Mouse (Mus musculus): ENCODE measurements around the gene Clip2.
A peak's percentile ranks its signal among the peaks of the same experiment; 100 is the strongest.
"Not testable (repeated sequence)": the region's sequence is repeated elsewhere in the genome, so short reads cannot be mapped to it uniquely, and the experiment has no call there.

The Clip2 gene

DNA sequence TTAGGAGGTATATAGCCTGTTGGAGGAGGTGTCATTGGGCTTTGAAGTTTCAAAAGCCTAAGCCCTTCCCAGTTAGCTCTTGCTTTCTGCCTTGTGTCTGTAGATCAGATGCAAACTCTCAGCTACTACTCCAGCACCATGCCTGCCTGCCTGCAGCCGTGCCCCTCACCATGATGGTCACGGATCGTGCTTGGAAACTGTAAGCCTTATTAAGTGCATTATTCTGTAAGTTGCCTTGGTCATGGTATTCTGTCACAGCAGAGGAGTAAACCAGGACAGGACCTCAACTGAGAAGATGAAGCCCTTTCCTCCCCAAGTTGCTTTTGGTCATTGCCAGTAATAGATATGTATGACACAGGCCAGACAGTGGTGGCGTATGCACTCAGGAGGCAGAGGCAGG lies 63.6 kb downstream of the Clip2 start:
- no peak for DNase-seq (ENCODE audit: low spot score)

DNA sequence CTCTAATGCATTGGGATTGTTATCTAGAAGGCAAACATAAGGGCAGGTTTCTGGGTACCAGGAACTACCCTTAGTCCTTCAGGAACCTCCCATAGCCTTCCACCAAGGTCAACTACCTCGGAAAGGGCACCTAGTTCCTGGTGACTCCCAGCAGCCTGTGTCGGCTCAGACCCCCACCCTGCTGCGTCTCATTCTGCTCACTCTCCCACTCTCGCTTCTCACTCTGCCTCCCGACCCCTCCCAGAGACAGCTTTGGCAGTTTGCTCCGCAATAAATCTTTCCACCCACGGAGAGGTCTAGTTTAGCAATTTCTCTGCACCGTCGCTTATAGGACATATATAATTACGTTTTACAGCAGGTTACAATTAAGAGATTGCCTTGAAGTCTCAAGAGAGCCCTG lies 64.2 kb downstream of the Clip2 start:
- DNase-seq (ENCODE audit: low spot score): no peak

DNA sequence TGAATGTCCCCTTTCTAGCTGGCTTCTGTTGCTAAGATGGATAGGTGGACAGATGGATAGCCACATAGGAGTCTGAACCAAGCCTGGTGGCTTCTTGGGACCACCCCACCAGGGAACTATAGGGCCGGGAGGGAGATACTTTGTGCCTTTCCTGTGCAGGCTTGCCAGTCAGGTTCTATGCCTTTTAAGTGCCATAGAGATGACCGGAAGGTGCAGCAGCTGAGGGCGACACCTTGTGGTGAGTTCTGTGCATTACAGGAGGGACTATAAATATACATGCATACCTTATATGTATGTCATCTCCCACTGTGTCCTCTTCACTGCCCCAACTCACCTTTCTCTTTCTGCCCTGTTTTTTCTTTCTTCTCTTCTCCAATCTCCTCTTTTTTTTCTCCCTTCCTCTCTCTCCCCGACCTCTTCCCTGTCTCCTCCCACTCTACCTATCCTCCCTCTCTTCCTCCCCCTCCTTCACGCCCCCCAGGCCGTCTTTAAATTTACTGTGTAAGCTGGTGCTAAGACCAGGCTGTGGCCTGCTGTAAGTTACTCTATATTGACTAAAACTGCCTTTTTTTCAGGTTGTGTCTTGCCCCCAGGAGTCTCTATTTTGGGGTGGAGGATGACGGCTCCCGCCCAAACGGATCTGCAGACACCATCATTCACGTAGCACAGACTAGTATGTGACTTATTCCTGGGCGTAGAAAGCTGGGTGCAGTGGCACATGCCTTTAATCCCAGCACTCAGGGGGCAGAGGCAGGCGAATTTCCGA lies 66.2 kb downstream of the Clip2 start:
- peak; percentile 92 for DNase-seq (ENCODE audit: low spot score)

DNA sequence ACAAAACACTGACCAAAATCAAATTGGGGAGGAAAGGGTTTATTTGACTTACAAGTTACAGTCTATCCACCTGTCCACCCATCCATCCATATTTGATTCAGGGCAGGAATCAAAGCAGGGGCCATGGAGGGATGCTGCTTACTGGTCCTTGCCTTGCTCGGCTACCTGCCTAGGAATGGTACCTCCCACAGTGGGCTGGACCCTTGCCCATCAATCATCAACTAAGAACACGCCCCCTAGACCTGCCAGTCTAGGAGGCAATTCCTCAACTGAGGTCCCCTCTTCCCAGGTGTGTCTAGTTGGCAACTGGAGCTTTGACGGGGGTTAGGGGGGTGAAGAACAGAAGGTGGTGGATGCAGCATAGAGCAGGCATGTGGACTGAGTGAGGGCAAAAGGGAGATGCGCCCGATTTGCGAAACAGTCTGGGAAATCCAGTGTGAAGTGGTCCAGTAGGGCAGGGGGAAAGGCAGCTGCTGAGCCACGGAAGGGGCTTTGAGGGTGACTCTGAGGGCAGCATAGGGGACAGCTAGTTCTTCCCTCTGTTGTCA lies 67.0 kb downstream of the Clip2 start:
- no peak for DNase-seq (ENCODE audit: low spot score)

DNA sequence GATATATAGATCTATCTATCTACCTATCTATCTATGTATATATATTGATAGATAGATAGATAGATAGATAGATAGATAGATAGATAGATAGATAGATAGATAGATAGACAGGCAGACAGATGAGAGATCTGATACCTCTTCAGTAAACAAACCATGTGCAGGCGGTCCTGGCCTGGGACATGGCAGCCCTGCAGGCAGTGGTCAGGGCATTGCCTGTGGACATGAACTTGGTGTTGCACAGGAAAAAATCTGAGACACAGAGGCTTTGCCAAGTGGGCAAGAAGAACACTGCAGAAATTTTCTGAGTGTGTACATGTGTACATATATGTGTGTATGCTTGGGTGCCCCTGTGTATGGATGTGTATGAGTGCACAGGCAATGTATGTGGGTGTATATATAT lies 68.9 kb downstream of the Clip2 start:
- DNase-seq (ENCODE audit: low spot score): no peak

DNA sequence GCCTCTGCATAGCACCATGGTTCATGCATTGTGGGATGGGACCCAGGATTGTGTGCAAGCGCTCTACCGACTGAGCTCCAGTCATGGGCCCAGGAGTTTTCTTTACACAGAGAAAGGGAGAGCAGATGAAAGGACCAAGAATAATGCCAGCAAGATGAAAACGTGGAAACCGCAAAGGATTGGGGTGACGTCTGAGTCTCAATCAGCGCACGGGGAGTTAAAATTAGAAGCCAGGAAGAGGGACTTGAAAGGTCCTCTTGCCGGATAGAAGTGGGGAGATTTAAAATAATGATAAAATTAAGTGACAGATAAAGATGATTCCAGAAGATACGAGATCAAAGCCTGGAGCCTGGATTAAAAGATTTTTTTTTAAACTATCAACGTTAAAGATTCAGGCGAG lies 69.9 kb downstream of the Clip2 start:
- no peak for DNase-seq (ENCODE audit: low spot score)

DNA sequence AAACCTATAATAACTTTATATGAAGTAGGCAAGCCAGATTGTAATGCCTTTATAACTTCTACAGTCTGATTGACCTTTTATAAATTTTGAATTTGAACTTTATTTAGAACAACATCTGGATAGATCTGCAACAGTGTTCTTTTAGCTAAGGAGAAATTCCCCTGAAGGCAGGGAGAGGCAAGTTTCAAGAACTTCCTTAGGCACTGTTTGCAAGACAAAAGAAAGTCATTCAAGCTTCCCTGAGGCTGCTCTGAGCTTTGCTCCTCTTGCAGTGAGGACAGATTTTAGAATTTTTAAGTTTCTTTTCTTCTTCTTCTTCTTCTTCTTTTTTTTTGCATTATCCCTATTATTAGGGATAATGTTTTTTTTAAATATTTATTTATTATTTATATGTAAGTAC lies 73.3 kb downstream of the Clip2 start:
- not testable (repeated sequence) for DNase-seq (ENCODE audit: low spot score)

DNA sequence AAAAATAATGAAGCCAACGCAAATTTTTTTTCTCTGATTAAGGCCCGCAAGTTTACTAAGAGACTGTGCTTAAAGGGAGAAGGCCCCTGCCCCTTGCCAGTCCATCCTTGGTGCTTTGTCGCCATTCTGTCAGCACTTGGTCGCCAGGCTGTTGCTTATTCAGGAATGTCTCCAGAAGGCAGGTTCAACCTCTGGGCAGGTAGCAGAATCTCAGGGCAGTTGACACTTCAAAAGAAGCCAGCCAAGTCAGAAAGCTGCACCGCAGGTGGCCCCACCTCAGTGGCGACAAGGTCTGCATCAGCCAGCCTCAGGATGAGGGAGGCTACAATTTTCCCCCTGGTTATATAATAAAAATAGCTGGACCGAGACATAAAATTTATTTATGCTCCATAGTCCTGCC lies 76.5 kb downstream of the Clip2 start:
- not testable (repeated sequence) for DNase-seq (ENCODE audit: low spot score)

DNA sequence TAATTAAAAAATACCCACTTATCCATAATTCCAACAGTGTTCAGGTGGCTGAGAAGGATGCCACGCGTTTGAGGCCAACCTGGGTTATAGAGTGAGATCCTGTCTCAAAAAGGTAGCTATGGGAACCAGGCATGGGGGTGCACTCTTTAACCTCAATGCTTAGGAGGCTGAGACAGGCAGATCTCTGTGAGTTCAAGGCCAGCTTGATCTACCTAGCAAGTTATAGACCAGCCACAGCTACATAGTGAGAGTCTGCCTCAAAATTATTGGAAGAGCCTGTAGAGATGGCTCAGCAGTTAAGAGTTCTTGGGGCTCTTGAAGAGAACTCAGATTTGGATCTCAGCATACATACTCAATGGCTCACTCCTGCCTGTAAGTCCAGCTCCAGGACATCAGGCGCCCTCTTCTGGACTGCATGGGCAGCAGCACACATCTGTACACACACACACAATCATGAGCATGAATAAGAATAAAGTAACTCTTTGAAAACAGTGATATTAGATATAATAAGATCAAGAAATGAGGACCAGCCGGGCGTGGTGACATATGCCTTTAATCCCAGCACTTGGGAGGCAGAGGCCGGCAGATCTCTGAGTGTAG lies 77.1 kb downstream of the Clip2 start:
- no peak for DNase-seq (ENCODE audit: low spot score)

DNA sequence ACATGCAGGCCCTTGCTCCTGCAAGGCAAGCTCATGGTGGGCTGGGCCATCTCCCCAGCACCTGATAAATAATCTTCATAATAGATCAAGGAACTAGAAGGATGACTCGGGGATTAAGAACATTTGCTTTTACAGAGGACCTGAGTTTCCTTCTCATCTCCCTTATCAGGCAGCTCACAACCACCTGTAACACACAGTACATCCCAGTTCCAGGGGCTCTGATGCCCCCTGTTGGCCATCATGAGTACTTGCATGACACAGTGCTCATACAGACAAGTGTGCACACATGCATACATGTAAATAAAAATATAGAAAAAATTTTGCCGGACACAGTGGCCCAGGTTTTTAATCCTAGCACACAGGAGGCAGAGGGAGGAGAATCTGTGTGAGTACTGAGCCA lies 78.3 kb downstream of the Clip2 start:
- DNase-seq (ENCODE audit: low spot score): peak; percentile 30

DNA sequence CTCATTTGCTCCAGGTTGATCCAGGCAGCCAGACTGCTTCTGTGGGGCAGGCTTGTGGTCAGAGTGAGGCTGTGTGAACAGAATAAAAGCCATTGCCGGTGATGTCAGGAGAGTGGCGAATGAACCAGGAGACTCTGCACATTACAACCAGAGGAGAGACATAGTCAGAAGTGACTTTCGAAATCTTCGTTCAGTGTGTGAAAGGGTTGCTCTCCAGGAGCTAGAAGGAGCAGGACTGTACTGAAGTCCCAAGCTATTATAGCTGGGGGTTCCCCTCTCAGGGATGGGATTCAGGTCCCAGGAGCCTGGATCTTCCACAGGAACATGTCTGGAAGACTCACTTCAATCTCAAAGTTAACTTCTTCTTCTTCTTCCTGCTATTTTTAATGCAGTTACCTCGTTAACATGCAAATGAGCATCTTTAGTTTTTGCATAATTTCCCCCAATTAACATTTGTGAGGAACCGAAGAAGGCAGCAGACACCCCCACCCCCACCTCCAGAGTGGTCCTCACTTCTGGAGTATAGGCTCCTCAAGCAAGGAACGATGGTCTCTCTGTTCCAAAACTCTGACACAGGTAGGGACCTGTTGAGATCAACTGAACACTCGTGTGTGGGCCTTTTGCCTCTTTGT lies 81.6 kb downstream of the Clip2 start:
- no peak for DNase-seq (ENCODE audit: low spot score)

DNA sequence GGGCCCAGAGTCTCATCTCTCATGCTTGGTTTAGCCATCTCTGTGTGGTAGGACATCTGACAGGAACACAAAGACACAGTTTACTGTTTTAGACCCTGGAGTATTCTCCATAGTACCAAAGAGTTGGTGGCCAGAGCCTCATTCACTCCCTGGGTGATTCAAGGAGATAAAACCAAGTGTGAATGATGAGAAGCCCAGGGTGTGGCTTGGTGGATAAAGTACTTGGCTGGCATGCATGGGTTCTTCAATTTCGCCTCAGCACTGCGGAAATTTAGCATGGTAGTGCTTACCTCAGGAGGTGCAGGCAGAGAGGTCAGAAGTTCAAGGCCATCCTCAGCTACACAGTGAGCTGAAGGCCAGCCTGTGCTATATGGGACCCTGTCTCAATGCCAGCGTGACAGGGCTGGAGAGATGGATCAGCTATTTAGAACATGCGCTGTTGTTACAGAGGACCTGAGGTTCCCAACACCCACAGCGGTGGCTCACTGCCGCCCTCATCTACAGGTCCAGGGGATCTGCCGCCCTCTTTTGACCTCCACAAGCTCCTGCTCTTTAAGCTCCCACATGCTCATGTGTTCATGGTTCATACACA lies 82.6 kb downstream of the Clip2 start:
- DNase-seq (ENCODE audit: low spot score): no peak

DNA sequence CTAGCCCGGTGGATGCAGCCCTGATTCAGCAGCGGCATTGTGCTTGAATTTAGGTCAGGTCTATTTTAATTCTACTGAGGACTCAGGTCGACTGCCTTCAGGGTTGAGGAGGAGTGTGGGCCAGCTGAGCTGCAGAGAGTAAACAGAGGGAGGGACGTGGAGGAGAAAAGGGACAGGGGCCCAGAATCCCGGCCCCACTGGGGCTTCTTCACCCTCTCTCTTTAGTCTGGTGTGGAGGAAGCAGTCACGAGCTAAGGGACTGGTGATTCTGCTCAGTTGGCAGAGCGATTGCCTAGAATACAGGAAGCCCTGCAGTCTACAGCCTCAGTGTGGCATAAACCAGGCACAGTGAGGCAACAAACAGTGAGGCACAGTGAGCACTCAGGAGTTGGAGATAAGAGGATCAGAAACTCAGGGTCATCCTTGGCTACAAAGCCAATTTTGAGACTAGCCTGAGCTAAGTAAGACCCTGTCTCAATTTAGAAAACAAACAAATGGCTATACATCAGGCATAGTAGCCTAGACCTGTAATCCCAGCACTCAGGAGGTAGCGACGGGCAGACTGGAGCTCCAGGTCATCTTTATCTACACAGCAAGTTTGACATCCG lies 84.0 kb downstream of the Clip2 start:
- DNase-seq (ENCODE audit: low spot score): no peak

DNA sequence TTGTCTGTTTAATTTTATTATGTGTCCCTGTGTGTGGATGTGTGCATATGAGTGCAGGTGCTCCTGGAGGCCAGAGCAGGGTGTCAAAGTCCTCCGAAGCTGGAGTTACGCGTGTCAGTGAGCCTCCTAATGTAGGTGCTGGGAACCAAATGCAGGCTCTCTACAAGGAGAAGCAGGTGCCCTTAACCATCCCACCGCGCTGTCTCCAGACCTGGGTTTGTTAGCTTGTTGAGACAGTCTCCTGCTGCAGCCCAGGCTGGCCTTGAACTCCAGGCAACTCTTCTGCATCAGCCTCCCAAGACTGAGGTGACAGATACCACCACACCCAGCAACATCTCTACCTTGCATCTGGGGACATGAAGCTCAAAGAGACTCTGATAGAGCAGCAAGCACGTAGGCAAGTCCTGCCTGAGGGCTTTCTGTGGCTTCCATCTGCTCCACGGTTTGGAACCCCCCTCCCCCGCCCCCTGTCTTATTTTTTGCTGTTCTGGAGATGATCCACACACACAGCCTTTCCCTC lies 85.1 kb downstream of the Clip2 start:
- peak; percentile 43 for DNase-seq (ENCODE audit: low spot score)

DNA sequence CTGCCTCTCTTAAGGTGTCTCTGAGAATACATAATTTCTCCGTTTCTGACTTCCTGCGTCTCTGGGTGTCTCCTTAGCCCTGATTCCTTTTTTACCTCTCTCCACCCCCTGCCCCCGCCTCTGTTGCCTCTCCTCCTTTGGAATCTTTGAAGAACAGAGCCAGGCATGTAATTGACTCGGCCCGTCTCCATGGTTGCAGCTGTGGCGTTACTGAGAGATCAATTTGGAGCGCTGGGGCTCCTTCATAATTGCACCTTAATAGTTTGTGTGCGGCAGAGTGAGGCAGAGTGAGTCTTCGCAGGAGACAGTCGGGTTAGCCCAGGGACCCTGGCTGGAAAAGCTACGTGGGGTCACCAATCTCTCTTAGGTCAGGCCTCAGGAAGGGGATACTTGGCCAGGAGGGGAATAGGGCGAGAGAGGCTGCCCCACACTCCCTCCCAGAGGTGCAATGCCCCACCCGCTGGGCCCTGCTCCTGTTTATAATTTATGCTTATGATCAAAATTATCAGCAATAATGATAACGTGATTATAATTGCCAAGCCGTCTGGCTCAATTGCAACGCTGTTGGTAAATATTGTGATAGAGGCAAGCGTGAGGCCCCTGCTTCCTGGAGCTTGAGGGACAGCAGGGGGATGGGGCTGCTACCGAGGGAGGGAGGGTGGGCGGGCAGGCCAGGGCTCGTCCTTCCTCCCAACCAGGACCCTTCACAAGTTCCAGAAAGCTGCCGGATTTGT lies 85.8 kb downstream of the Clip2 start:
- peak; percentile 70 for DNase-seq (ENCODE audit: low spot score)

DNA sequence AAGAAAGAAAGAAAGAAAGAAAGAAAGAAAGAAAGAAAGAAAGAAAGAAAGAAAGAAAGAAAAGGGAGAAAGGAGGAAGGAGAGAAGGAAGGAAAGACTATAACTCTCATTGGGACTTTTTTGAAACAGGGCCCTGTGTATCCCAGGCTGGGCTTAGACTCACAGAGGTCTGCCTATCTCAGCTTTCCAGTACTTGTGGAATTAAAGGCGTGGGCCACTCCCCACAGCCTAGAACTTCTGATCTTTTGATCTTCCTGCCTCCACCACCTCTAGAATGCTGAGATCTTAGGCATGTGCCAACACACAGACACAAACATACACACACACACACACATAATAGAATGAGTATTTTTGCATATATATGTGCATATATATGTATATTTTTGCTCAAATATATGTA lies 87.0 kb downstream of the Clip2 start:
- no peak for DNase-seq (ENCODE audit: low spot score)

DNA sequence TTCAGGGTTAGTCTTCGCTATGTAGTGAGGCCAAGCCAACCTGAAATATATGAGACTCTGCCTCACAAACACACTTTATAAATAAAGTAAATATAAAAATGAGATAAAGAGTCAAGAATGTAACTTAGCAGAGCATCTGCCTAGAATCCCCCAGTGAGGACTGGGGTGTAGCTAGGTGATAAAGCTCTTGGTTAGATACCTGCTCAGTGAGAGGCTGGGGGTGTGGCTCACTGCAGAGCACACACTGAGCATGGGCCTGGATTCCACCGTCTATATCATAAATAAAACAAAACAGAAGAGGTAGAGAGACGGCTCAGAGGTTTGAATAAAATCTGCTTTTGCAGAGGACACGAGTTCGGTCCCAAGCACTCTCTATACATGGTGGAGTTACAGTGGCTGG lies 88.0 kb downstream of the Clip2 start:
- DNase-seq (ENCODE audit: low spot score): no peak

DNA sequence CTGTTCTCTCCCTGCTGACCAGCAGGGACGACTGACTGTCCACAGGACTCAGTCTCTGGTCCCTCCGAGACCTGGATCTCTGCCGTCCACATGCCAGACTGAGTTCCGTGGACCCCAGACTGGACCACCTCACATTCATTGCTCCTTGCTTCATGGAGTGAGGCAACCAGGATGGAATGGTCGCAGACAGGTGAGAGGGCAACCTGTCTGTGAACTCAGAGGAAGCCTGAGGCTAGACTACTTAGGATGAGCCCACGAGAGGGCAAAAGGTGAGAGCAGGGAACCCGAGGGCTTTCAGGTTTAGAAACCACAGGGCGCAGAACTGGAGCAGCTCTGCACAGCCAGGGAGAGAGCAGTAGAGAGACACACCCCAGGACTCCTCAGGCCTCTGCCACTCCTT lies 89.5 kb downstream of the Clip2 start:
- DNase-seq (ENCODE audit: low spot score): no peak

DNA sequence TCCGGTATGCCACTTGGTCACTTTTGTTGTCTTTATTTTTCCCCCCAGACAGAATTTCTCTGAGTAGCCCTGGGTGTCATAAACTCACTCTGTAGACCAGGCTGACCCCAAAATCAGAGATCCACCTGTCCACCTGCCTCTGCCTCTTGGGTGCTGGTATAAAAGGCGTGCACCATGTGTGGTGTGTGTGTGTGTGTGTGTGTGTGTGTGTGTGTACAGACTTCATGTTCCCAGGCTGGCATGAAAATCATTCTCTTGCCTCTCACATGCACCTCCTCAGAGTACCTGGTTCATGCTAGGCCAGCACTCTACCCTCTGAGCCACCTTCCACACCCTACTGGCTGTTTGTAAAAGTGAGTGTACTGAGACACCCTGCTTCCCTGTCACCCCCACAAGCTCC lies 89.9 kb downstream of the Clip2 start:
- DNase-seq (ENCODE audit: low spot score): no peak

DNA sequence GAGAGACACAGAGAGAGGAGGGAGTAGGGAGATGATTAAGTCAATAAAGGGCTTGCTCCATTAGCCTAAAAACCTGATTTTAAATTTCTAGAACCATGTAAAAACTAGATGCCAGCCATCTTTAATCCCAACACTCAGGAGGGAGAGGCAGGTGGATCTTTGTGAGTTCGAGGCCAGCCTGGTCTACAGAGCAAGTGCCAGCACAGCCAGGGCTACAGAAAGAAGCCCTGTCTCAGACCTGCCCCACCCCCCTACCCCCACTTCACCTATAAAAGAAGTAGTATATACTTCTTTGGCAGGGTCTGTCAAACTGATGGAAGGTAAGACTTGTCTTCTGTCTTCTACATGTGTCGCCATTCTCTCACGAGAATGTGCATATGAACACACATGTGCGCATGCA lies 91.7 kb downstream of the Clip2 start:
- DNase-seq (ENCODE audit: low spot score): no peak

DNA sequence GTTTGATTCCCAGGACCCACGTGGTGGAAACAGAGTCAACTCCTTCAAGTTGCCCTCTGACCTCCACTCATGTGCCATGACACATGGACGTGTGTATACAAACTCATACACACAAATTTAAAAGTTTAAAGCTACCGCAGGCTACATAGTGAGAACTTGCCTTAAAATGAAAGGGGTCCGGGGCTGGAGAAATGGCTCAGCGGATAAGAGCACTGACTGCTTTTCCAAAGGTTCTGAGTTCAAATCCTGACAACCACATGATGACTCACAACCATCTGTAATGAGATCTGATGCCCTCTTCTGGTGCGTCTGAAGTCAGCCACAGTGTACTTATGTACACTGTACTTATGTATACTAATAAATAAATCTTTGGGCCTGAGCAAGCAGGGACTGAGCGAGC lies 93.1 kb downstream of the Clip2 start:
- DNase-seq (ENCODE audit: low spot score): no peak

DNA sequence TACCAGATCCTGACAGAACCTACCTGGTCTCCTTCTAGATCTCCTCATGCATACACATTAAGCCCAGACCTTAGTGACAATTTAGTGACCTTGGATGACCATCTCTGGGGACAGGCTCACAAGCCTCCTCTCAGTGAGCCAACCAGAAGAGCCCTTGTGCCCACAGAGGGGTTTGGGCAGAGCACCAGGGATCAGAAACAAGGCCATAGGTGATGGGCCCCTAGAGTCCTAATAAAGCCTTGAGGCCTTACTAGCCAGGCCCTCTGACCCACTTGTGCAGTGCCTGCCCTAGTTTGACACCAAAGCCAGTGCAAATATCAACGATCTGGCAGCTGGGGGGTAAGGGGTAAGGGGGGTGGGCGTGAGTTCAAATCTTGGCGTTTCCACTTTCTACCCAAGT lies 93.8 kb downstream of the Clip2 start:
- DNase-seq (ENCODE audit: low spot score): no peak
